Mouse (Mus musculus): Measurements from ENCODE around the gene Hoxb7. TPM values are rescaled to one million over a fixed set of nuclear protein-coding genes. Genes with fewer than 3 reads are reported as not detected.

Gene Hoxb7
- not detected for total RNA-seq (2021)
- long read RNA-seq = 0 reads

GRCm38 (mm10) chr11:96285771-96286738, at the start of gene Hoxb7:
Gene Hoxb7, plus strand, starts transcription at chr11:96286623.
- DNase-seq (ENCODE audit: low spot score in 2 of 2) = no peak

DNA sequence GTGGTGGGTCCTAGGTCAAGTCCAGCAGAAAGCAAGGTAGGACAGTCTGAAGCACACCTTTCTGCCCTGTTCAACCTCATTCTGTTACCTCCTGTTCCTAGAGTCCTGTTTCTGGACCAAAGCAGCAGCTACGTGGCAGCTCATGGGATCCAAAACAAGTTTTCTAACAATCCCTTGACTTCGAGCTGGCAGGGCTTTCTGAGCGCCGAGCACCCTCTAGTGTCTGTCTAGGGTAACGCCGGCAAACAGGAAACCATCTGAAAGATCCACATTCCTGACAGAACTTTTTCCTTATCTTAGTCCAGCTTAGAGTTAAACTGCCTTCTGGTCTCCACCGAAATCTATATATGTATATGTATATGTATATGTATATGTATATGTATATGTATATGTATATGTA, 46.2 kb upstream of the Hoxb7 start:
- peak; percentile 59 to 73 for DNase-seq (ENCODE audit: low spot score in 2 of 2)

DNA sequence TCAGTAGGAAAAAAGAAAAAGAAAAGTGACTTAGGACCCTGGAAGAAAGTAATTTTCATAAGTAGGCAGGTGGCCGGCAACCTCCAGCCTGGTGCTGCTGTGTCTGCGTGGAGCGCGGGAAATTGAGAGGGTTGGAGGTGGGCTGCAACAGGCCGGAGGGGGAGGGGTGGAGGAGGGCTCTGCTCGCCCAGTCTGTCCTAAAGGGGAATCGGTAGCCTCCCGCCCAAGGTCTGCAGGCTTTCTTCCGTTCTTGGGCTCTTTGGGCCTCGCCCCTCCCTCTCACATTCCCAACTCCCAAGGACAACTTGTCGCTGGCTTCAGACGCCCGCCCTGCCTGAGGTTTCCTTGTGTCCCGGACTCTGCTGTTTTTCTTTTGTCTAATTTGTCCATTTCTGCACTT, 35.5 kb upstream of the Hoxb7 start:
- DNase-seq (ENCODE audit: low spot score in 2 of 2) = no peak

DNA sequence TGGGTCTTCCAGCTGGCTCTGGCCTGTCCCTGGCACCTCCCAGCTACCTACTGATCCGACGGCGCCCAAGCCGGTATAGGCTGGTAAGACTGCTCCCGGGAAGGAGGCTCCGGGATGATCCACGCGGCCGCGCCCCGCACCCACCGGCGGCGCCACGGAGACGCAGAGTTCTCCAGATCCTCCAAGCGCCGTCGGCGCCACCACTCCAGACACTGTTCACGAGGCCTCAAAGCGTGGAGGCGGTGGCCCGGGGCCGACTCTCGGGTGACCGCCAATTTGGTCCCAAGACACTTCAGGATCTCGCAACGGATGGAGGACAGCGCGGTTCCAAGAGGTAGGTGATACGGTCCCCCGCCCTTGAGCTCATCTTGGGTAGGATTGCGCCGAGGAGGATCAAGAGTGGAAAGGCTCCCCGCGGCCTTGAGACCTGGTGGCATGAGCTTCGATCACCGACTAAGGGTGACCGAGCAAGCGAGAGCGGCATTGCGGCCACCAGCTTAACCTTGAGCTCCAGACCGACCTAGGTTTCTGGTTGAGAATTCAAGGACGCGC, 34.9 kb upstream of the Hoxb7 start:
- DNase-seq (ENCODE audit: low spot score in 2 of 2) = no peak

GRCm38 (mm10) chr11:96252541-96253120, 33.8 kb upstream of the Hoxb7 start:
- DNase-seq (ENCODE audit: low spot score in 2 of 2) = no peak

DNA sequence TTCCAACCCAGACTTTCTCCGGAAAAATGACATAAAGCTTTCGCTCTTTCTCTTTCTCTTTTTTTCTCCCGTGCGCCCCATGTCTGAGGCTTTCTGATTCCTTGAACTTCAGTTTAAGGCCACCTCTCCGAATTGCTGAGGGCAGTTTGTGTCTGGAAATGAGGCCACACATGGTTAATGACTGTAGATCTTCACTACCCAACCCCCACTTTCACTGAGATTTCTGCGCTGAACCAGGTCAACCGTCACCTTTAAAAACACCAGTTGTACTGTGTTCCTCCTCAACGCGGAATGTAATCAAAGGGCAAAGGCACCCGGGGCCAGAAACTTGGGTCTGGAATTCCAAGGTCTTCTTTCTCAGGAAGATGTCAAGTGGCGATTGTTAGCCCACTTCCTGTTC, 32.2 kb upstream of the Hoxb7 start:
- DNase-seq (ENCODE audit: low spot score in 2 of 2) = no peak

DNA sequence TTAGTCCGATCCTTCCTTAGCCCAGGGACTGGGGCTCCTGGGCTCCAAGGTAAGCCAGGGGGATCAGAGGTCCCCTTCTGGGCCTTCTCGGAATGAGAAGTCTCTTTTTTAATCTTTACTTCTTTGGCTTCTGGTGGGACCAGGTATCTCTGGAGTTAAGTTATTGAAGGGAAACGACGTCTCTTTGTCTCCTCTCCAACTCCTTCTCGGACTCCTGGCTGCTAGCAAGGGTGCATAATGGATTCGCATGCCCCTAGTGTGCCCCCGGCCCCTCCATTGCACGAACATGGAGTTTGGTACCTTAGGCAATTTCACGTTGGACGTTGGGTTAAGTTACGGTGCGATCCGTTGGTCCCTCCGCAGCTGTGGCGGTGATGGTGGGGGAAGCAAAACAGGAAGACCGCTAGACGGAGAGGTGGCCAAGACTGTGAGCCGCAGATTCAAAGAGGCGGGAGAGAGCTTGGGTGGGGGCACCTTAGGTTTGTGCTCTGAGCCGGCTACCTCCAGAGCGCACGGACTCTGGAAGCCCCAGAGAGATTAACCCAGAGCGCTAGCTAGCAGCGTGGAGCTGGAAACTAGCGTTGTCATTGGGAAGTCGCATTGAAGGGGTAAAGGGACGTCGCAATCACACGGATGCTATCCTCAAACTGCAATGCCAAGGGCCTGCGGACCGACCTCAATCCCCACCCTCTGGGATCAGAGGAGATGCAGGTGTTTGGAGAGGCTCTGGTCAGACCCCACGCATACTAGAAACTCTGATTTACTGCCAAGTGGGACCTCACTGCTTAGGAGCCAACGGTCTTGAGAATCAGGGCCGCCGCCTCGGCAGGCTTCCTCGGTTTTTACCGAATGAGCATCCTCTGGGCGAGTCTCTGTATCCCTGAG, 31.1 kb upstream of the Hoxb7 start:
- no peak for DNase-seq (ENCODE audit: low spot score in 2 of 2)

DNA sequence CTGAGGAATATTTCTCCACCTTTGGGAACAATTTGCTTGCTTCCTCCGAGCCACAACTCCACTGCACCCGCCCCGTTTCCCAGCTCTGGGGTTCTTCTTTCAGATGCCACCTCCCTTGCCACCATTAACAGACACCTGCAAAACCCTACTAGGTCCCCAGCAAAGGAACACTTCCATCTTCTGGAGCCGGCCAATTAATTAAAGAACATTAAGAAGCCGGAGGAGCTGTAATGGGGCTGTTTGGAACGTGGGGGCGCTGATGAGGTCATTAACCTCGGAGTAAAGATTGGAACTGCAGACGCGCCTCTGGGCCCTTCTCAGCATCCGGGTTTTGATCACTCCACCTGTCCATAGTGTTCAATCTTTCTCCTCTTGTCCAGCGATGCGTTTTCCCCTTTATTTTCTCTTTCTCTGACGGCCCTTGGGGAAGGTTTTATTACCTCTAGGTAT, 30.4 kb upstream of the Hoxb7 start:
- DNase-seq (ENCODE audit: low spot score in 2 of 2) = no peak

GRCm38 (mm10) chr11:96257141-96257540, 29.3 kb upstream of the Hoxb7 start:
- no peak for DNase-seq (ENCODE audit: low spot score in 2 of 2)

- DNase-seq (ENCODE audit: low spot score in 2 of 2) = no peak
These were observed 27.4 kb upstream of the Hoxb7 start for GRCm38 (mm10) chr11:96259038-96259437.

GRCm38 (mm10) chr11:96259511-96259910, 26.9 kb upstream of the Hoxb7 start:
- no peak for DNase-seq (ENCODE audit: low spot score in 2 of 2)

- no peak for DNase-seq (ENCODE audit: low spot score in 2 of 2)
These were observed 26.0 kb upstream of the Hoxb7 start for GRCm38 (mm10) chr11:96260310-96260970.

DNA sequence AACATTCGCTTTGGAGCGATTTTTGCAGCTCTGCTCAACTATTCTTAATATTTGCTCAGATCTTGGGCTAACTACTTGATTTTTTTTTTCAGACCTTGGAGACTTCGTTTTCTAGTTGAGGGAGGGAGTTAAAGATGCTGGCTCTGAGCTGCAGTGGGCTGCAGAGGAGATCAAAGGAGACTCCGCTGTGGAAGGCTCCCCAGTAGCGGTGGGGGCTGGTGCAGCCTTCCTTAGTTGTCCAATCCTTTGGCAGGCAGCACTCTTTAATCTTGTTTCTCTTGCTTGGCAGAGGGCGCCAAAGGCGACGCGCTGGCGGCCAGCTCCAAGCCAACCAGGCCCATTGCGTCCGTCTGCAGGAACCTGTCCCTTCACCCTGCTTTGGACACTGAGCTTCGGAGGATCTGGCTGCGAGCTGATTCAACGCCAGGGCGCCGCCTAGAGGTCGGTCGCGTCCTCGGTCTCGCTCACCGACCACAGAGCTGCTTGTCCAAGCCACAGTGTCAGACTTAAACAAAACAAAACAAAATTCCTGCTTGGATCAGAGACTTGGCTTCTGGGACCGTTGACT, 25.0 kb upstream of the Hoxb7 start:
- DNase-seq (ENCODE audit: low spot score in 2 of 2) = peak; percentile 47 to 61

- DNase-seq (ENCODE audit: low spot score in 2 of 2) = no peak
These were observed 24.1 kb upstream of the Hoxb7 start for GRCm38 (mm10) chr11:96262262-96262830.

DNA sequence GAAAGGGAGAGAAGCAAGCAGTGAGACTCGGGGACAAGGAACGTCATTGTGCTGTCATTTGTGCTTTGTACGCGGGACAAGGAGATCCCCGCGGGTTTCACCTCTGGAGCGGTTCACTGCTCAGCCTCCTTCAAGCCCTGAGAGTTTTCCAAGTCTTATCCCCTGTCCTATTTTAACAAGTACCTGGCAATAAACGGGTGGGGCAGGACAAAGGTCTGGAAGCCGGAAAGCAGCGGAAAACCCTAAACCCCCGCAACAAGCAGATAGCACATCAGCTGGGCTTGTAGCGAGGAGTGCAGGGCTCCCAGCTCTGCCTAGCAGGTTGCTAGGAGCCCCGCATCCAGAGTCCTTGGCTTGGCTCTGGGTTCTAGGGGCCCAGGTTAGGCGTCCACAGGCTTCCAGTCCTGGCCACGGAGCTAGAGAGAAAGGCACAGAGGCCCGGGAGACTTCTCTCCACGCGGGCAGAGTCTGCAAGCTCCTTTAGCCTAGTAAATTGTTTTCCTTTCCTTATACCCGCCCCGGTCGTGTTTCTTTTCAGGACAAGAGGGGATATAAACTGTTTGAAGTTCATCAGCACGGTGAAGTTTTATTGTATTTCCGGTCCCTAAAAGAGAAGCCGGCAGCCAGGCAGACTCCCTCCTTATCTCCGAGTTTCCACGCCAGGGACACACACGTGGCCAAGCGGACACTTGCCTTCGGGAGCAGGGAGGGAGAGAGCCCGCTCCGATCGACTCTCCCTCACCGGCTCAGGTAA, 22.6 kb upstream of the Hoxb7 start:
- DNase-seq (ENCODE audit: low spot score in 2 of 2) = no peak

DNA sequence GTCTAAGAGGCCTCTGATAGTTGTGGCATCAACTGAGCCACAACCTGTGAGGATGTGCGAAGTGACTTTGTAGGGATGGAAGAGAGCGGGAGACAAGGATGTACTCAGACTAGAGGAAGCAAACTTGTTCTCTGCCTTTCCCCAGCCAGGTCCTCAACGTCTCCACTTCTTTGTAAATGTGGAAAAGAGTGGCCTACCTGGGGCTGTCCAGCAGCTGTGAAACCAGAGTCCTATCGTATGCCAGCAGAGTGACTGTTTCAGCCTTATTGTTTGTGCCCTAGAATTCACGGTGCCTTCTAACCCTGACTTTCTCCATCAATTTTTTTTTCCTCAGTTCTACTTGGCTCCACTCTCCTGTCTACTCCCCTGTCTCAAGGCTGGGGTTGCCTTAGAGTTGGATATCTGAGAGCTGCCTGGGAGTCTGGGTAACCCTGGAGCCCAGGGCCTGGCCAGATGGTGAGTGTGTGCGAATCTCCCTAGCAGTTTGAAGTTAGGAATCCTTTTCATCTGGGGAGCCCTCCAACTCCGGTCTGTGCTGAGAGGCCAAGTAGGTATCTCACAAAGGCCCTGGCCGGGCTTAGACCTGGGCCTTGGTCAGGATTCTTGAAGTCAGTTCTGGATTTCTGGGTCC, 21.9 kb upstream of the Hoxb7 start:
- no peak for DNase-seq (ENCODE audit: low spot score in 2 of 2)

- DNase-seq (ENCODE audit: low spot score in 2 of 2) = no peak
These were observed 20.5 kb upstream of the Hoxb7 start for GRCm38 (mm10) chr11:96265954-96266353.

- no peak for DNase-seq (ENCODE audit: low spot score in 2 of 2)
These were observed 19.2 kb upstream of the Hoxb7 start for GRCm38 (mm10) chr11:96267021-96267920.

Measured in layer of hippocampus, postnatal 10 days (tissue).